Mouse (Mus musculus): ENCODE results near the gene Rassf5.

The Rassf5 gene

DNA sequence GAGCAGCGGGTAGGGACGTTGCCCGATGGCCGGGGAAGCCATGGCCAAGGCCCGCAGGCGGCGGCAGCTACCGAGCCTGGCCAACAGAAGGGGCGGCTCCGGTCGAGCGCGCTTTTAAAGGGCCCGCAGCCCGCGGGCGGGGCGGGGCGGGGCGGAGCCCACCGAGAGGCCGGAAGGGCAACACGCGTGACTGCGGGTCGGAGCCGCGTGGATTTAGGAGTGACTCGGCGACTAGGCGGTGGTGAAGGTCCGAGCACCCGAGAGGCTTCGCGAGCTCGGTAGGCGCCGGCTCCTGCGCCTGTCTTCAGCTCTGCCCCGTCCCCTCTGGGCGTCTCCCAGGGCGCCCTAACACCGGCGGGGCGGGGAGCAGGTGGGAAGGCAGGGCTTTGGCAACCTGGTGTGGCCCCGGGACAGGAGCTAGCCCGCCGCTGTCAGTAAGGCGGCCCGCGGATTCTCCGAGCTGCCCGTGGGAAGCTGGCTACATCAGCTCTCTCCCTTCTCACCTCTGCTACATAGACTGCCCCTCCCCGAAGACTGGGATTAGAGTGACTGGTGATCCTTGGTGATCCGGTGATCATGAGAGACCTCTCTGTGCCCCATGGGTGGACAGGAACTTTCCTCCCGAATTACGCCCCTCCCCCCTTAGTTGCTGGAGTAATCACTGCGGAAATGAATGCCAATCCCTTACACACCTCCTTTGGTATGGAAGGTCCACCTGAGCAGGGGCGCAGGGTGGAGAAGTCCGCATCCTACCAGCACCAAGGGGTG, at the start of gene Rassf5:
Gene Rassf5, minus strand, starts transcription at position 170 of the 768 bp plus-strand sequence.
- peak; percentile 54 to 75 for DNase-seq (ENCODE audit: low spot score in 2 of 2)

DNA sequence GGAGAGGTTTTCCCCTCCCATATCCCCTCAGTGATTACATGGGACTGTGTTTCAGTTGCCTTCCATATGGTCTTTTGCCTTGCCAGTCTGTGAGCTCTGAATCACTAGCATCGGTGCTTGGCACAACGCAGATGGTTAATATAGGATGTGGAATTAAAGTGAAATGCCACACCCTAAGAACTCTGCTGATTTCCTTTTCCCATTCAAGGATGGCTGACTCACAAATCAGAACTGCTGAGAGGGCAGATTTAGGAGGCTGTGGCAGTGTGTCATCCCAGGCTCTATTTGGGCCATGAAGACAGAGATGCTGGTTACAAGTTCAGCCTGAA, 48.8 kb upstream of the Rassf5 start:
- no peak for DNase-seq (ENCODE audit: low spot score in 2 of 2)

DNA sequence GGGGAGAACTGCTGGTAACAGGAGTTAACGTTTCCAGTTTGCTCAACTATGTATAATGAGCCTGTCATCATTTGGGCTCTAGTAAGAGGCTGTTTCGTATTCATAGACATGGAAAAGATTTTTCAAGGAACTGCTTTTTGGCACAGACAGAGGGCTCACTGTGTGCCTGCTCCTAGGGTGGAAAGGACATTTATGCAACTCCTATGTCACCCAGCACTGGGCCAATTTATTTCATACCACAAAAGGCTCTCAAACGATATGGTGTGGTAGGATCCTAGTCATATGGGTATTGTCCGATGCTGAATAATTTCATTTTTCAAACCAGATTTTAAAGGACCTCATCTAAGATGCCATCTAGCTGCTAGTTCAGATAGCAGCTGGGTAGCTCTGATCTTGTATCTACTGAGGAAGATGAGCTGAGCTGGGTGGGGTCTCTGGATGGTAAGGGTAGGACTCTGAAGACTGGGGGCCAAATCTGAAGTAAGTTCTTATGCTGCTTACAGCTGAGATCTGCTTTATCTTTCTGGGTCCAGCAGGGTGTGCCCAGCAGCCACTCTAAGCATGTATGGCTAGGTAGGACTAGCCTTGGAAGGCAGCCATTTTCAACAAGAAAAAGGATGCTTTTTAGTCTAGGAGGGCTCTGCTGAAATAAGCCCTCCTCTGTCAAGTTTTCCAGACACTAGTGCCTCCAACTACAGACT, 48.3 kb upstream of the Rassf5 start:
- no peak for DNase-seq (ENCODE audit: low spot score in 2 of 2)

DNA sequence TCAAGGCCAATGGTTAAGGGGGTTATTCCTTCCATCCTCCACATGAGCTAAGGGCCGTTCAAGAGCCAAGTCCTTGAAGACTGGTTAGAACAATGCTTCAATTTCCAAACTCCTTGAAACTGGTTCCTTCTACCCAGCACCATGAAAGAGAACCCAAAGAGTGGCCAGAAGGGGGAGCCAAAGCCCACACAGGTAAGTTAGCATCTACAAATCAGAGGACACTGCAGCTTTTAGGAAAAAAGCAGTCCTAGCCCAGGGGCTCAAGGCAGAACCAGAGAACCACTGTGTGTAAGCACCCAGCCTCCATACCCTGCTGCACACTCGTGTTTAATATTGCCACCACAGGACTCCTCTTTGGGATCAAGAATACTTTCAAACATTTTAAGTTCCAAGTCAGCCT, 45.6 kb upstream of the Rassf5 start:
- DNase-seq (ENCODE audit: low spot score in 2 of 2): peak in 1 of 2 experiments; percentile 64

DNA sequence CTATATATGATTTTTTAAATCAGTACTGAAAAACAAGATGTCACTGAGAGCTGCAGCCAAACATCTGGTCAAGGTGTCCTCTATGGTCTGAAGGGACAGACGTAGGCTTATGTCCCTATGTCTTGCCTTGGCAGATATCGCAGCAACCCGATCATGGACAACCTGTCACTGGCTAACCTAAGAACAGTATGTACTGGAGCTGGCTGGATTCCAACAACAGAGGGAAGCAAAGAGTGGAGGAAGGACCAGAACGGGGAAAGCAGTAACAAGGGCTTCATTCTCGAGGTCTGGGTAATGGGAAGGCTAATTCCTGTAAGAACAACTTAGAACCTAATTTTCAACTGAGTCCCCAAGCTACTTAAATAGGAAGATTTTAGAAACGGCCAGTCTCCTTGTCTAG, 43.9 kb upstream of the Rassf5 start:
- no peak for DNase-seq (ENCODE audit: low spot score in 2 of 2)

DNA sequence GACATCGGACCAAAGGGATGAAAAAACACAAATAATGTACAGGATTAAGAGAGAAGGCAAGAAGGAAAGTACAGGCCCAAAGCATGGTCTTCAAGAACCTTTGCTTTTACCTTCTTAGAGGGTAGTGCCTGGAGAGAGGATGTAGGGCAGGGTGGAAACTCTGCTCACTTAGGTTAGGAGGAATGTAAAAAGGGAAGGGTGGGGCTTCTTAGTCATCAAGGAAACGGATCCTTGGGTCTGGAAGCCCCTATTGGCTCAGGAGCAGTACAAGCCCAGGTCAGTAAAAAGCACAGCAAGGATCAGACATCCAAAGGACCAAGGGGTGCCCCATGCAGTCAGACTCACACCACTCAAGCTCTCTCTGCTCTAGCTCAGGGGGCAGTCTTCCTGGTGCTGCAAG, 42.2 kb upstream of the Rassf5 start:
- DNase-seq (ENCODE audit: low spot score in 2 of 2): no peak

DNA sequence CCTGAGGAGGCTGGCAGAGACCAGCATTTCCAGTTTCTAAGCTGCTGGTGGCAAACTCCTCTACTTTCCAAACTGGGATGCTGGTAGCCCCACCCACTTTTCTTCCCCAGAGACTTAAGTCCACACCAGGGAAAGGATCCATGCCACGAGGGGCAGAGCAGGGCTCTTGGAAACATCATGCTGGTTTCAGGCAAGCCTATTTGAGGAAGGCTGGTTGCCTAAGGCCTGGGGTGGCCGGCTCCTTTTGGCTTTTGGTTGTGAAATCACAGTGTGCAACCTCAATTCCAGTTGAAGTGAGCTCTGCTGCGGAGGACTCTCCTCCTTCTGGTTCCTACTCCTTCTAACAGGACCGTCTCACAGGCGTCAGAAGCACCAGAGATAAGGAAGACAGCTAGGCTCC, 41.7 kb upstream of the Rassf5 start:
- DNase-seq (ENCODE audit: low spot score in 2 of 2): no peak

DNA sequence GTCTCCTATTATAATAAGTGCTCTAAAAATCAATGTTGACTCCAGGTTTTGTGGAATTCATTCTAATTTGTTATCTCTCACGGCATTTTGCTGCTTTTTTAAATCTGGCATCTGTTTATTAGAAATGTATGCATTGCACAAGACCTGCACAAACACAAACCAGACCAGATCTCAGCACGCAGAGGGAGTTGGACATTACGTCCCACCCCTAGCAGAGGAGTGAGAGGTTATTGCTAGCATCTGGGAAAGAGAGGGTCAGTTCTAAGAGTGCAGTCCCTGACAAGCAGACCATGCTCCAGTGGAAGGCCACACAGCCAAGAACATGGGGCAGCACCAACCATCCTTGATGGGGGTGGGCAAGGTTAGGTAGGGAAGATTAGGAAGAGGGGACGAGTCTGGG, 39.6 kb upstream of the Rassf5 start:
- DNase-seq (ENCODE audit: low spot score in 2 of 2): no peak

DNA sequence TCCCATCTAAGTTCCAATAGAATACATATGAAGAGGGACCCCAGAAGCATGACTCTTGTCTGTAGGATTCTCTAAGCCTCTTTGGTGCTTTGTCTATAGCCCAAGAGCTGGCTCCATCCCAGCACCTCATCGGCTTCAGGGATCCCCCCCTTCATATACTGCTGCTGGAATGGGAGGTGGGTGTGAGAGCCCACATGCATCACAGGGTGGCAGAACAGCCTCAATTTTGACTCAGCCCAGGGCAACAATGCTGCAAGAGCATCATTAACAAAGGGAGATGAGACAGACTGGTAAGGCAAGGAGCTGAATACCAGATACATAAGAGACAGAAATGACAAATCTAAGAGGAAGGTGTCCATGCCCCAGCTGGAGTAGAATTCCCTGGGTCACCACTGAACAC, 39.1 kb upstream of the Rassf5 start:
- no peak for DNase-seq (ENCODE audit: low spot score in 2 of 2)

DNA sequence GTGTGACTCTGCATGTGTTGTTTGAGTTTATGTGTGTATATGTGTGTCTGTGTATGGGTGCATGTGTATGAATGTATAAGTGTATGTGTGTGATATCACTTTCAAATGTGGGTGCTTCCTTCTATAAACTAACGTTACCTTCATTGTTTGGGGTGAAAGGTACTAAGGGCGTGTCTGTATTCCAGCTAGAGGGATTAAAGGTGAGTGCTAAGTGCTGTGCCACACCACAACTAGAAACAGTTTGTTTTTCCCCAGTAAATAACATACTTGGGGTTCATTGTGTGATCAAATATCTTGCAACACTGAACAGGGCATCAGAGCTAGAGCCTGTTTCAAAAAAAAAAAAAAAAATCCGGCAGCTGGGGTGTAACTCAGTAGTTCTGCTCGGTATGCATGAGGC, 36.7 kb upstream of the Rassf5 start:
- no peak for DNase-seq (ENCODE audit: low spot score in 2 of 2)

DNA sequence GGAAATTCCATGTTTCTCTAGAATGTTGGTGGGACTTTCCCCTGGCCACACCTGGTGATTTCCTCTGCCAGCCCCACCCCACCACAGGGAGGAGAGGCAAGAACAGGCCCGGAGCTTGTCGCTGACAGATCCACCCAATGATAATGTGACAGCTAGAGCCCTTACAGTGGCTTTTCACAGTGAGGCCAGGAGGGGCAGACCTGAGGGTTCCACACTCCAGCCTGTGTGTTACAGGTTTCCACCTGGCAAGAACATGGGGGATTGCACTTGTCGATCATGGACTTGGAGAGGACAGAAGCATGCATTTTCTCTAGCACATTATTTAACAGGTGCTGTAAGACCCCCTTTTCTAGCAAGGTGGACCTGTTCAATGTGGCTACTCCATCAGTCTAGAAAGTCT, 35.2 kb upstream of the Rassf5 start:
- no peak for DNase-seq (ENCODE audit: low spot score in 2 of 2)

DNA sequence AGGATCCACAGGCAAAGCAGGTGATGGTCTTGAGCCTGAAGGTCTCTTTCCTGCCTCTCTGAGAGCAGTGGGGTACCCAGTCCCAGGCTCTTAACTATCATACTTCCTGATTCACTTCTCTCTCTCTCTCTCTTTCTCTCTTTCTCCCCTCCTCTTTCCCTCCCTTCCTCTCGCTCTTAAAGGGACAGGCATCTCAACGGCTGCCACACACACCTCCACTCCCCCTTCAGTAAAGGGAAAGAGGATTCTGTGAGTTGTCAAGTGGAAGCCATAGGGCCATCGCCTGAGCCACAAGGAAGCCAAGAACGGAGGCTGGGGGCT, 34.4 kb upstream of the Rassf5 start, which contains the start of gene Ikbke:
Gene Ikbke, minus strand, starts transcription at position 151 of the 321 bp plus-strand sequence.
- no peak for DNase-seq (ENCODE audit: low spot score in 2 of 2)

DNA sequence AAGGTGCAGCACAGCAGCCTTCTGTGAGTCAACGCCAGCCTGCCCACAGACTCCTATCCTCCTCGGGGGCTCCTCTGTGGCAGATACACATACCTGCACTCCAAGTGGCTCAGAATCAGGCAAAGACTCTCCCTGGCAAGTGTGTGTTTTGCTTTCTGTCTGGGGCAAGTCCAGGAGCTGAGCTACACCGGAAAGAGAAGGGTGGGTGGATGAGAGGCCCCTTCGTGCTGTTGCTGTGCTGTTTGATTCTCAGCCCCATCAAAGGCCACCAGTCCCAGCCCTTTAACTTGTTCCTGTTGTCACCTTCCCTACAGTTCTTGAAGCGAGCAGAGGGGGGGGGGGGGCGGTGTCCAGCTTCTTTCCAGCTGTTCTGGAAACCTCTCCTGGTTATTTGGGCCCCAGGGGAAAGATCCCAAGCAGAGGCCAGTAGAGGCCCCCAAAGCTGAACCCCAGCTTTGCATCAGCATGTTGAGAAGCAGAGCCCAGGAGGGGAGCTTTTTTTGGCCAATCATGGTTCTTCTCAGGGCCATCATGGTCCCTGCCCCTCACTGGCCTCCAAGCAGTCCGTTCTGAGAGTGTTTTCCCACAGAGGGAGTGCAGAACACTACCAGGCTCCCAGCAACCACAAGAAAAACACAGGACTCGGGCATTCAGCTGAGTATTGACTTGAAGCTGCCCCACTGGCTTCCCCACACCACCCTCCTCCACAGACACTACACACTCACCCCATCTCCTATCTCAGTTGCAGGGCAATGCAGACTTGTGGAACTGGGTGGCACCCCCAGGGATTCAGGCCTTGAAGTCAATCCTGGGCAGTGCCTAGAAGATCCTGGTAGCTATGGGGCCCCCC, 33.8 kb upstream of the Rassf5 start:
- no peak for DNase-seq (ENCODE audit: low spot score in 2 of 2)

DNA sequence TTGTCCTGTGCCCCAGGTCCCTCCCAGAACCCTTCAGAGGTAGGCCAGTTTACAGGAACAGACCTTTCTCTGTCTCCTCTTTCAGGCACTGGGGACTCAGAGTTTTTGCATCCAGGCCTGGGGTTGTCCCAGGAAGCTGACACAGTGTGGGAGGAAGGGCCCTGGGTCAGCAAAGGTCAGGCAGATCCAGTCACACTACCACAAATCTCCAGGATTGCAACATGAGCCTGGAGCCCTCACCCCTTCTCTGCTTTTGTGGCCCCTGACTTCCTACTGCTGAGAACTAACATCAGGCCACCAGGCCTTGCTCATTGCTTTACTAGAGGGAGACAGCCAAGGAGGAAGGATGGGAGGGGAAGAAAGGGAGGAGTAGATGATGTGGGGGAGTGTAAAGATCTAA, 31.8 kb upstream of the Rassf5 start:
- DNase-seq (ENCODE audit: low spot score in 2 of 2): no peak

DNA sequence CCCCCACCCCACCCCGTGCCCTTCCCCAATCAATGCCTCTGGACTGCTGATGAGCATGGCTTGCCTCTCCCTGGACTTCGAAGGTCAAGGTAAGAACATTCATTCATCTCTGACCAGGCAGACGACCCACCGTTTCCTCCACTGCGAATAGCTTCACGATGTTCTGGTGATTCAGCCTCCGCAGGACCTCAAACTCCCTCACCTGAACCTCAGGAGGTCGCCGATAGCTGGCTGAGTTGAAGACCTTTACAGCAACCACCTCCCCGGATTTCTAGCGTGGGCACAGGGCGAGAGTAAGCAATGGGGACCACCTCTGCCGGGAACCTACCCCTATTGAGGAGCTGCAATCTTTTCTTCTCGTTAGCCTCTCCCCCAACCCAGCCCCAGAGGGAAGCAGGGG, 30.5 kb upstream of the Rassf5 start:
- no peak for DNase-seq (ENCODE audit: low spot score in 2 of 2)

DNA sequence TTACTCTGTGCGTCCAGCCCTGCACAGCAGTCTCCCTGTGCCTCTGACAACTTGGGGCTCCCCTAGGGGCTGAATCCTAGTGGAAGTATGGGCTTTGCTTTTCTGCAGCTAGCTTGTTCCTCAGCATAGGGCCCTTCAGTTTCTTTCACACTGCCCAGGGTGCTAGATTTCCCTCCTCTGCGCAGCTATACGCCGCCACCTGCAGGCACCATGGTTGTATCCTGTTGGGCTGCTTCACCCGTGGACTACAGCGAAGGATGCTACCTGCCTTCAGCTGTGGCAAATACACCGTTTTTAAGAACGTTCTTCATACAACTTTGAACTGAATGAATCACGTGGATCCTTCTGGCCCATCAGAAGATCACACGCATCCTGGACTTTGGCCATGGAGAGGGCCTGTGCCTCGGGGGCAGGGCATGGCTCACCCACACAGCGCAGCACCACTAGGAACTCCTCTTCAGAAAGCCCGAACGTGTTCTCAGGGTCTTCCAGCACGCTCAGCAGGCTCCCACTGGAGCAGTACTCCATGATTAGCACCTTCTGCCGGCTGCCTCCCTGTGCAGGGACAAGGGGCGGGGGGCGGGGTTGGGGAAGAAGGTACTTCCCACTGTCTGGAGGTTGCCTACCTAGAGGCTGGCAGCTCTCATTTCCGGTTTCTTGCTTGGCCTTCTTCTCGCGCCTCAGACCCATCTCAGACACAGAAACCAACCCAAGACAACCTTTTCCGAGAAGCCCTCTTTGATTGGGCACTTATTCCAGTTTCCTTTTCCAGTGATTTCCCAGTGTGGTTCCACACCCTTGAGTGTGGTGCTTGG, 29.9 kb upstream of the Rassf5 start:
- no peak for DNase-seq (ENCODE audit: low spot score in 2 of 2)

DNA sequence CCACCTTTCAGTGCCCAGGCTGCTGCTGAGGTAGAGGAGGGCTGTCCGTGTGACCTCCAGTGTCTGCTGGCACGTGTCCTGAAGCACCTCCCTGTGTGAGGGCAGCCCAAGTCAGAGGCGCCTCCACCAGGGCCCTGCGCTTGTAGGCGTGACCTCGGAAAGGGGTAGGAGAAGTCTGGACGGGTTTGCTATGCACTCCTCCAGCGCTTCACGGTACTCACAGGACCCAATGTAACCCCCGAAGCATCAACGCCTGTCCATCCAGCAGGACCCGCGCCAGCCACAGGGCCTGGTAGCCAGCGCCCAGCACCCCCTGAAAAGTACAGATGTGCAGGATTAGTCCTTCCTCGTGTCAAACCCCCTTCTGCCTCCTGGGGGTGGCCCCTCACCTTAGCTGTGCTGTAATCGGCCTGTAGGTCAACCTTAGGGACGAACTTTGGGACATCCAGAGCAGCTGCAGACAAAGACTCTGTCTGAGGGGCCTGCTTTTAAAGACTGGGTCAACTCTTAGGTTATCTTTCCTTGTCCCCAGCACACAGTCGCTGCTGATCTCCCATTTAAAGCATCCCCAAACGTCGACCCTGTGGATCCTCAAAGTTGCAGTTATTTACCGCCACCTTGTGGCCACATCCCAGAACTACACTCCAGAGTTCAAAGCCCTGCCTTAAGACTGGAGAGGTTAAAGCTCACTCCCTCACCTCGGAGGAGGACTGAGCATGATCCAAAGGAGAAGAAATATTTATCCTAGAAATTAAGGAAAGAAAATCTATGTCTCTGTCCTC, 24.9 kb upstream of the Rassf5 start:
- peak; percentile 68 to 85 for DNase-seq (ENCODE audit: low spot score in 2 of 2)

DNA sequence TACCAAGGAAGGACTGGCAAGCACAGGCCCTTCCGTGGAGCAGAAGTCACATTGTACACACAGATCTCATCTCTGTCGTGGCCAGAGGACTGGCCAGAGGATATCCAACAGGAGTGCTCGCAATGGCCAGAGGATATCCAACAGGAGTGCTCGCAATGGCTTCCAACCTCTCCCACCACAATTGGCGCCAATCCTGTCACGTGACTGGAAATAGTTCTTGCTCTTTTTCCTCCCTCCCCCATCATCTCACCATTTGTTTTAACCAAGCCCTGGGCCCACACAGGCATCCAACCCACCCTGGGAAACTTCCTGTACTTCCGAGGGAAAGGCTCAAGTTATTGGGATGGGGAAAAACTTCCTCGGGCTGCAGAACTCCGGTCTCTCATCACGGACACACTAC, 23.7 kb upstream of the Rassf5 start:
- DNase-seq (ENCODE audit: low spot score in 2 of 2): no peak

DNA sequence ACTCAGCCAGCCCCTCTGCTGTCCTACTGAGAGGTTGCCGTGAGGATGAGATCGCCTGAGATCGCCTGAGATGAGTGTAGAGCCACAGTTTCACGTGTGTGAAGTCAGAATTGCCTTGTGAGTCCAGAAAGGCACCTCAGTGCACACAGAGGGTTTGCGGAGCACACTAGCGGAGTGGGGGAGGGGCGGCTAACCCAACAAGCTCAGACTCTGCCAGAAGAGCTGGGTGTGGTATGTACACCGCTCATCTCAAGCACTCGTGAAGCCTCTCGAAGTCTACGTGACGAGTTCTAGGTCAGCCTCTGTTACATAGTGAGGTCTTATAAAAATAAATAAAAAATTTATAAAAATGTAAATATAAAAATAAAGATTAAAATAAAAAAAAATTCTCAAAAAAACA, 18.8 kb upstream of the Rassf5 start:
- DNase-seq (ENCODE audit: low spot score in 2 of 2): no peak

DNA sequence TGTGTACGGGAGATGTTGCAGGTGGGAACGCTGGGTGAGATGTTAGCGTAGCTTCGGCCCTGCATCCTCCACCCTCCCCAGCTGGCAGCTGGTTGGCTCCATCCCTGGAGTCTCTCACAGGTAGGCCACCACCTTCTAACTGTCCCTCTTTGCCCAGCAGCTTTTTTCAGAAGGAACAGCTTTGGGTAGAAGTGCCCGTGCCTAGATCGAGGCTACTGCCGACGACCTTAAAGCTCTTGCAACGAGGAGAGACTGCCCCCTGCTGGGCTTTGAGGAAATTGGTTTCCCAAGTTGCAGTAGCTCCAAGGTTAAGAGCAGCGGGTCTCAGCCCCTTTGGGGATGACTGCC, 15.2 kb upstream of the Rassf5 start:
- DNase-seq (ENCODE audit: low spot score in 2 of 2): peak; percentile 50 to 74

DNA sequence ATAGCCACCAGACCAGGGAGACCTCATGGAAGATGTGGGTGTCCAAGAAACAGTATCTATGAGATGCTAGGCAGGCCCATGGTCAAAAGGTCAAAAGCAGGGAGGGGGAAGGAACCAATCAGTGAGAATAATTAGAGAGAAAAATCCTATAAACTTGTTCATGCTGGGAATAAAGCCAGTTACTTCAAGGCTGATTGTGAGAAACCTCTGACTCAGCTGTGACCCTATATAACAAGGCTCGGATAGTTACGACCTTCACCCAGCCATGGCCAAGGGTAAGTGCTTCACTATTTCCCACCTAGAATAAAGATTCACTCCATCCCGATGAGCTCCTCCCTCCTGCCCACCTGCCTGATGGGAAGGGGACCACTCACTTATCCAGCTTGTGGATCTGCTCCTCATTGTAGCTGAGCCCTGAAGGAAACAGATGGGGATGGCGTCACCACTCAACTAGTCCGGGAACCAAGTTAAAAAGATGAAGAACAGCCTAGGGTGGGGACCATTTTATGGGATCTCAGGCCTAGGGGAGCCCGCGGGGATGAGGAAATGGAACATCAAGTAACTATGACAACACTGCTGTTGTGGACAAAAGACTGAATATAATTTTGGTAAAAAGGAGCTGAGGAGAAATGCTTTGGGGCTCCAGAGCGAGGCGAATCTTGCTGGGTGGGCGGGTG, 14.7 kb upstream of the Rassf5 start:
- no peak for DNase-seq (ENCODE audit: low spot score in 2 of 2)
